Mouse (Mus musculus) liver, embryonic 18 days (tissue): ENCODE results near the gene Hoxc11. TPM values are rescaled to one million over a fixed set of nuclear protein-coding genes. Genes with fewer than 3 reads are reported as not detected.

Experiments used
- polyA plus RNA-seq: library from polyadenylated mRNA; depleted of rRNA; stranded (reverse); fragments of >200 nt; gene quantifications from 2 replicates; pipeline ENCODE4 v1.2.3, GENCODE M21; 2012; rRNA removed

Hoxc11 gene
- polyA plus RNA-seq = not detected in 2 replicates

DNA sequence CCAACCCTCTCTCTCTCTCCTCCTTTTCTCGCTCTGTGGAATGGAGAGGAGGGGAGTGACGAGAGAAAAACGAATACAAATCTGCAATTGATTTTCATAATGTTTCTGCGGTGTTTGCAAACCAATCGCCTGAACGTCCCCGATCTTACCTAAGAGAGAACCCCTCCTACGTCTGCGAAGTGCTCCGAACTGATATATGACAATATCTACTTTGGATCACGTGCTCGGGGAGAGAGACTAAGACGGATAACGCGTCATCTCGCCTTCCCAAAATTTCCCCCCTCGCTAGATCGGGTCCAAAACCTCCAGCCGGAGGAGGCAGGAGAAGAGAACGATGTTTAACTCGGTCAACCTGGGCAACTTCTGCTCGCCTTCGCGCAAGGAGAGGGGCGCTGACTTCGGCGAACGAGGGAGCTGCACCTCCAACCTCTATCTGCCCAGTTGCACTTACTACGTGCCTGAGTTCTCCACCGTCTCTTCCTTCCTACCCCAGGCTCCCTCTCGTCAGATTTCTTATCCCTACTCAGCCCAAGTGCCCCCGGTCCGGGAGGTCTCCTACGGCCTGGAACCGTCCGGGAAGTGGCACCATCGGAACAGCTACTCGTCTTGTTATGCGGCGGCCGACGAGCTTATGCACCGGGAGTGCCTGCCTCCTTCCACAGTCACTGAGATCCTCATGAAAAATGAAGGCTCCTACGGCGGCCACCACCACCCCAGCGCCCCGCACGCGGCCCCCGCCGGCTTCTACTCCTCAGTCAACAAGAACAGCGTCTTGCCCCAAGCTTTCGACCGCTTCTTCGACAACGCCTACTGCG, at the start of gene Hoxc11:
TSS of gene Hoxc11 (plus strand) at position 236 of the 815 bp plus-strand sequence.

DNA sequence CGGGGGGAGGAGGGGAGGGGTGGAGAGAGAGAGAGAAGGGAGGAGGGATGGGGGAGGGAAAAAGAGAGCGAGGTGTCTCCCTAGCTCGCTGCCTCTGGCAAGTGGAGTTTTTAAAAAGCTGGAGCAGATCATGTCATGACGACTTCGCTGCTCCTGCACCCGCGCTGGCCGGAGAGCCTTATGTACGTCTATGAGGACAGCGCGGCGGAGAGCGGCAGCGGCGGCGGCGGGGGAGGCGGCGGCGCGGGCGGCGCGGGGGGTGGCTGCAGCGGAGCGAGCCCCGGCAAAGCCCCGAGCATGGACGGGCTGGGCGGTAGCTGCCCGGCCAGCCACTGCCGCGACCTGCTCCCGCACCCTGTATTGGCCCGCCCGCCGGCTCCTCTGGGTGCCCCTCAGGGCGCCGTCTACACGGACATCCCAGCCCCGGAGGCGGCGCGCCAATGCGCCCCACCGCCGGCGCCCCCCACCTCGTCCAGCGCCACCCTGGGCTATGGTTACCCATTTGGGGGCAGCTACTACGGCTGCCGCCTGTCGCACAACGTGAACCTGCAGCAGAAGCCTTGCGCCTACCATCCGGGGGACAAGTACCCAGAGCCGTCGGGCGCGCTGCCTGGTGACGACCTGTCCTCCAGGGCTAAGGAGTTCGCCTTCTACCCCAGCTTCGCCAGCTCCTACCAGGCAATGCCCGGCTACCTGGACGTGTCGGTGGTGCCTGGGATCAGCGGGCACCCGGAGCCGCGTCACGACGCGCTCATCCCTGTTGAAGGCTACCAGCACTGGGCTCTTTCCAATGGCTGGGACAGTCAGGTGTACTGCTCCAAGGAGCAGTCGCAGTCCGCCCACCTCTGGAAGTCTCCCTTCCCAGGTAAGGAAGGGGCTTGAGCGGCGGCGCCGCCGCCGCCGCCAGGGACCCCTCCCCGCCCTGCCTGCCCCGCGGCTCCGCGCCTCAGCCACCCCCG, 32.9 kb upstream of the Hoxc11 start, which contains the start of gene Hoxc13:
TSS of gene Hoxc13 (plus strand) at position 51 of the 959 bp plus-strand sequence.

GRCm38 (mm10) chr15:102936279-102936972, 17.8 kb upstream of the Hoxc11 start, which contains the start of gene Hoxc12:
TSS of gene Hoxc12 (plus strand) at chr15:102936757.

GRCm38 (mm10) chr15:102966776-102967311, 12.6 kb downstream of the Hoxc11 start, which contains the start of gene Hoxc10:
TSS of gene Hoxc10 (plus strand) at chr15:102966796.

GRCm38 (mm10) chr15:102967312-102967510, 13.0 kb downstream of the Hoxc11 start, which contains the start of gene Hoxc5:
TSS of gene Hoxc5 (plus strand) at chr15:102967443.

DNA sequence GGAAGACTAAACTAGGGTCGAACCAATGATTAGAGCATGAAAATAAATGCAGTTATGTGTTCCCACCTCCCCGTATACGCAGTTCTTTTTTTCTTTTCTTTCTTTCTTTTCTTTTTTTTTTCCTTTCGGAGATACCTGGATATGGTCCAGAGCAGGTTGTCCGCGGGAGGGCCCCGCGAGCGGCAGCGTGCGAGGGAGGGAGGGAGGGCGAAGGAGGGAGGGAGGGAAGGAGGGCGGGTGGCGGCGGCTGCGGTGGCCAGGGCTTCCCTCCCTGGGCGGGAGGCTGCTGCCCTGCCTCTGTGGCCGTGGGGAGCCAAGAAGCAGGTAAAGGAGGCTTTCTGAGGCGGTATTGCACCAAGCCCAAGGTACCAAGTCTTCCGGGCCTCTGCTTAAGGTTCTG, 21.9 kb downstream of the Hoxc11 start, which contains the start of gene Hoxc9:
TSS of gene Hoxc9 (plus strand) at position 269 of the 400 bp plus-strand sequence.

DNA sequence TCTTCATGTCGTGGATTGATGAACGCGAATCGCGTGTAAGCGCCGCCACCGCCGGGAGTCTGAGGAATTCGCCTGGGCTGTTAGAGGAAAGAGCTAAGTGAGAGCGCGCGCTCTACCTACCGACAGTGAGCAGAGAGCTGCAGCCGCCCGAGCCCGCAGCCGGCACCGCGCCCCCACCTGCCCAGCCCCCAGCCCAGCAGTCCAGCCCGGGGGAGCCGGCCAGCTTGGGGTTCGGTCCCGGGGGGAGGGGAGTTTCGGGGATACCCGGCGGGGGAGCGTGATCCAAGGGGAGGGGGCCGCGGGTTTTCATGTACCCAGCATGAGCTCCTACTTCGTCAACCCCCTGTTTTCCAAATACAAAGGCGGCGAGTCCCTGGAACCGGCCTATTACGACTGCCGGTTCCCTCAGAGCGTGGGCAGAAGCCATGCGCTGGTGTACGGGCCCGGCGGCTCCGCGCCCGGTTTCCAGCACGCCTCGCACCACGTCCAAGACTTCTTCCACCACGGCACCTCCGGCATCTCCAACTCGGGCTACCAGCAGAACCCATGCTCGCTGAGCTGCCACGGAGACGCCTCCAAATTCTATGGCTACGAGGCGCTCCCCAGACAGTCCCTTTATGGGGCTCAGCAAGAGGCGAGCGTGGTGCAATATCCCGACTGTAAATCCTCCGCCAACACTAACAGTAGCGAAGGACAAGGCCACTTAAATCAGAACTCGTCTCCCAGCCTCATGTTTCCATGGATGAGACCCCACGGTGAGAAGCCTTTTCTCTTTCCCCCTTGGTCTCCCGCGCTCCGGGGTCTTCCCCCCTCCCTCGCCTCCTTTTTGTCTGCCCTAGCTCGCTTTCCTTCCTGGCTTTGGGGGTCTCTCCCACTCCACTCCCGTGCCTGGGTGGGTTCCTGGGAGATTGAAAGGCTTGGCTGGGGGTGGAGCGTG, 36.5 kb downstream of the Hoxc11 start, which contains the start of gene Hoxc8:
TSS of gene Hoxc8 (plus strand) at position 147 of the 937 bp plus-strand sequence.

DNA sequence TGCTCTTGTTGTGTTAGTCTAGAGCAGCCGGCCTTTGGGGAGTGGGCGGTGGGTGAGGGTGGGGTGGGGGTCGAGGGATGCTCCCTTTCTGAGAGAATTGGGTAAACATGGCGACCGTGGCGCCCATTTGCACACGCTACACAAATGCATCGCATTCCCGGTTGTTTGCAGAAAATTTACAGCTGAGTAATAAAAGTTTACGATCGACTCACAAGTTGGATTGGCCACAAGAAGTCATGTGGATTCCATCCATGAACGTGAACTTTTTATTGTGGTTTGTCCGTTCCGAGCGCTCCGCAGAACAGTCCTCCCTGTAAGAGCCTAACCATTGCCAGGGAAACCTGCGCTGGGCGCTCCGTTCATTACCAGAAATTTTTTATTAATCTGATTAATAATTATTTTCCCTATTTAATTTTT, 43.7 kb downstream of the Hoxc11 start, which contains the start of gene Hoxc6:
TSS of gene Hoxc6 (plus strand) at position 319 of the 417 bp plus-strand sequence.

Other genes starting within 250 kb of the Hoxc11 start
- 10.2 and 12.0 TPM in 2 replicates for gene Calcoco1, start 232.2 kb upstream of the Hoxc11 start, polyA plus RNA-seq
- gene Hoxc13, start 33.3 kb upstream of the Hoxc11 start, polyA plus RNA-seq = not detected in 2 replicates
- gene Hoxc12, start 17.7 kb upstream of the Hoxc11 start, polyA plus RNA-seq = not detected in 2 replicates
- not detected in 2 replicates for gene Hoxc10, start 12.4 kb downstream of the Hoxc11 start, polyA plus RNA-seq
- 0.02 TPM in 2 replicates for gene Hoxc5, start 13.0 kb downstream of the Hoxc11 start, polyA plus RNA-seq
- not detected in 2 replicates for gene Hoxc9, start 22.0 kb downstream of the Hoxc11 start, polyA plus RNA-seq
- gene Hoxc8, start 36.2 kb downstream of the Hoxc11 start, polyA plus RNA-seq = not detected in 2 replicates
- gene Hoxc6, start 43.8 kb downstream of the Hoxc11 start, polyA plus RNA-seq = 0.13 TPM in 2 replicates
- 0.06 and 0.11 TPM in 2 replicates for gene Hoxc4, start 64.5 kb downstream of the Hoxc11 start, polyA plus RNA-seq
- gene Smug1, start 212.7 kb downstream of the Hoxc11 start, polyA plus RNA-seq = 5.2 TPM in 2 replicates